Mouse (Mus musculus) bone marrow, adult 2 months (tissue): ENCODE data around the gene Atg14. TPM values are rescaled to one million over a fixed set of nuclear protein-coding genes. Genes with fewer than 3 reads are reported as not detected.

Experiments used
- H3K27ac ChIP-seq: fragments of 200-500 bp; 2 replicates; pipeline ENCODE4 v1.5.1; 2012; ENCODE audit warnings: low read depth, mild to moderate bottlenecking, control low read depth, inconsistent platforms, low read length; ENCODE audit not compliant: control insufficient read depth, poor library complexity, insufficient read depth
- H3K4me1 ChIP-seq: fragments of 200-500 bp; 2 replicates; pipeline ENCODE4 v1.6.1; 2011; ENCODE audit warnings: low read length; ENCODE audit not compliant: control insufficient read depth, insufficient read depth
- H3K4me3 ChIP-seq: fragments of 200-500 bp; replicated peaks from 2 replicates; pipeline ENCODE3; 2011; ENCODE audit warnings: mild to moderate bottlenecking, low read depth, low read length, control low read depth; ENCODE audit not compliant: control insufficient read depth
- CTCF ChIP-seq: fragments of 200-500 bp; IDR thresholded peaks from 2 replicates; pipeline ENCODE4 v1.5.1; 2011; ENCODE audit warnings: low read length, control low read depth; ENCODE audit not compliant: control insufficient read depth, insufficient read depth
- POLR2A ChIP-seq: fragments of 200-500 bp; IDR thresholded peaks from 2 replicates; pipeline ENCODE4 v1.6.1; 2011; ENCODE audit warnings: low read depth, mild to moderate bottlenecking, control low read depth, low read length, borderline replicate concordance; ENCODE audit not compliant: control insufficient read depth
- WGBS: fragments of 180-500 bp; shearing (Covaris S2); methylation state at CpG from one replicate; pipeline ENCODE4 v1.1.7; 2018; 5-methylcytosine and 5-hydroxymethylcytosine counted together
- polyA plus RNA-seq: library from polyadenylated mRNA; stranded (reverse); fragments of >200 nt; gene quantifications from 2 replicates; pipeline ENCODE4 v1.2.4, GENCODE M21; 2011; ENCODE audit warnings: low replicate concordance; ENCODE audit not compliant: missing spikeins, insufficient read depth, insufficient read length

Gene Atg14
- polyA plus RNA-seq, 1 experiment, result 9.8 TPM

GRCm38 (mm10) chr14:47513606-47514005 is 56.8 kb downstream of the Atg14 start:
- 51% methylated on average over 3 of the region's 3 CpGs for WGBS
- H3K4me3 ChIP-seq, result no peak overlapping the region
- peaks cover 2% of the 10 kb centered on the region; the same call in 1 of the 2 replicates for H3K4me1 ChIP-seq
- TF ChIP-seq CTCF (no peak), POLR2A (no peak)
- no peak overlapping the region; the same call in 1 of the 2 replicates for H3K27ac ChIP-seq

GRCm38 (mm10) chr14:47510244-47510643 is 60.2 kb downstream of the Atg14 start:
- WGBS, result 85% methylated on average over 4 of the region's 4 CpGs
- Histone ChIP-seq H3K4me1 (peaks cover 2% of the 10 kb centered on the region; the same call in 1 of the 2 replicates), H3K27ac (no peak overlapping the region), H3K4me3 (no peak overlapping the region)
- TF ChIP-seq POLR2A (no peak), CTCF (no peak)

GRCm38 (mm10) chr14:47508035-47508434 is 62.4 kb downstream of the Atg14 start:
- Histone ChIP-seq H3K4me3 (no peak overlapping the region), H3K27ac (no peak overlapping the region), H3K4me1 (no peaks in the 10 kb centered on the region; the same call in 1 of the 2 replicates)
- TF ChIP-seq POLR2A, result no peak
- TF ChIP-seq CTCF, result no peak

- no peak overlapping the region for H3K27ac ChIP-seq
- WGBS, result 76% methylated on average over 5 of the region's 5 CpGs
- H3K4me1 ChIP-seq, result no peaks in the 10 kb centered on the region
- TF ChIP-seq CTCF (no peak), POLR2A (no peak)
- no peak overlapping the region for H3K4me3 ChIP-seq
These were observed 63.8 kb downstream of the Atg14 start for GRCm38 (mm10) chr14:47506676-47507075.

- TF ChIP-seq CTCF (no peak), POLR2A (no peak)
- H3K27ac ChIP-seq, result no peak overlapping the region
- H3K4me3 ChIP-seq, result no peak overlapping the region
- no peaks in the 10 kb centered on the region; the same call in 1 of the 2 replicates for H3K4me1 ChIP-seq
- WGBS, result 85% methylated on average over 3 of the region's 3 CpGs
These were observed 66.4 kb downstream of the Atg14 start for GRCm38 (mm10) chr14:47504036-47504435.

GRCm38 (mm10) chr14:47498632-47499031 is 71.8 kb downstream of the Atg14 start:
- Histone ChIP-seq H3K4me1 (no peaks in the 10 kb centered on the region; the same call in 1 of the 2 replicates), H3K4me3 (no peak overlapping the region), H3K27ac (no peak overlapping the region)
- no peak for TF ChIP-seq CTCF
- no peak for TF ChIP-seq POLR2A
- 49% methylated on average over 5 of the region's 5 CpGs for WGBS

GRCm38 (mm10) chr14:47497166-47497565 is 73.3 kb downstream of the Atg14 start:
- TF ChIP-seq POLR2A (no peak), CTCF (no peak)
- WGBS, result 70% methylated on average over 3 of the region's 3 CpGs
- H3K4me1 ChIP-seq, result peaks cover 3% of the 10 kb centered on the region; the same call in 1 of the 2 replicates
- H3K27ac ChIP-seq, result no peak overlapping the region
- no peak overlapping the region for H3K4me3 ChIP-seq

GRCm38 (mm10) chr14:47495951-47496350 is 74.5 kb downstream of the Atg14 start:
- H3K4me1 ChIP-seq, result peaks cover 3% of the 10 kb centered on the region; the same call in 1 of the 2 replicates
- no peak overlapping the region for H3K27ac ChIP-seq
- TF ChIP-seq CTCF, result no peak
- TF ChIP-seq POLR2A, result no peak
- no peak overlapping the region for H3K4me3 ChIP-seq
- WGBS, result 85% methylated on average over 3 of the region's 3 CpGs
